Mouse (Mus musculus) intestine, postnatal 0 days (tissue): ENCODE data around the gene Nceh1. TPM values are rescaled to one million over a fixed set of nuclear protein-coding genes. Genes with fewer than 3 reads are reported as not detected.

ENCODE experiments used
- ATAC-seq: fragments of 200-750 bp; cut with Nextera tagmentation; 2 replicates; pipeline ENCODE4 v1.8.0; 2017; ENCODE audit warnings: mild to moderate bottlenecking, moderate TSS enrichment, moderate library complexity
- H3K27ac ChIP-seq: fragments of 300-500 bp; sonication (generic); 2 replicates; pipeline ENCODE4 v1.5.1; 2014; ENCODE audit warnings: mild to moderate bottlenecking, low read depth, low read length, moderate library complexity
- H3K27me3 ChIP-seq: fragments of 300-500 bp; sonication (generic); replicated peaks from 2 replicates; pipeline ENCODE4 v1.6.1; 2014; ENCODE audit warnings: low read length, mixed read lengths; ENCODE audit not compliant: control insufficient read depth, insufficient read depth
- H3K36me3 ChIP-seq: fragments of 300-500 bp; sonication (generic); 2 replicates; pipeline ENCODE4 v1.6.1; 2014; ENCODE audit warnings: mild to moderate bottlenecking, moderate library complexity; ENCODE audit not compliant: control insufficient read depth, insufficient read depth
- H3K4me1 ChIP-seq: fragments of 300-500 bp; sonication (generic); replicated peaks from 2 replicates; pipeline ENCODE4 v1.6.1; 2014; ENCODE audit warnings: antibody characterized with exemption, low read length, mixed read lengths; ENCODE audit not compliant: control insufficient read depth, insufficient read depth
- H3K4me2 ChIP-seq: fragments of 300-500 bp; sonication (generic); replicated peaks from 2 replicates; pipeline ENCODE4 v1.6.1; 2014; ENCODE audit warnings: low read depth, mild to moderate bottlenecking, moderate library complexity
- H3K4me3 ChIP-seq: fragments of 300-500 bp; sonication (generic); 2 replicates; pipeline ENCODE4 v1.5.1; 2014; ENCODE audit warnings: low read depth, low read length
- H3K9ac ChIP-seq: fragments of 300-500 bp; sonication (generic); 2 replicates; pipeline ENCODE4 v1.6.1; 2014; ENCODE audit warnings: mild to moderate bottlenecking, low read depth, low read length
- H3K9me3 ChIP-seq: fragments of 300-500 bp; sonication (generic); 2 replicates; pipeline ENCODE4 v1.6.1; 2016; ENCODE audit warnings: mixed run types; ENCODE audit not compliant: control insufficient read depth
- CTCF ChIP-seq: sonication (generic); IDR thresholded peaks from 2 replicates; pipeline ENCODE4 v1.5.1; 2016; ENCODE audit warnings: low read depth, mild to moderate bottlenecking, control low read depth, antibody characterized with exemption, moderate library complexity
- WGBS: fragments of 180-500 bp; shearing (Covaris S2); extraction: QIAGEN DNeasy Blood & Tissue Kit; methylation state at CpG from one replicate; pipeline ENCODE4 v1.1.7; 2014; 5-methylcytosine and 5-hydroxymethylcytosine counted together
- polyA plus RNA-seq: library from polyadenylated mRNA; unstranded; fragments of >200 nt; fragmentation: Nextera tagmentation; extraction: Ambion mirVana; gene quantifications from 2 replicates; pipeline ENCODE4 v1.2.1, GENCODE M21; 2015

The Nceh1 gene
- polyA plus RNA-seq, 1 experiment from 2014 or later = 15.0 TPM

- no peak overlapping the region for H3K9ac ChIP-seq
- TF ChIP-seq CTCF = no peak
- 86% methylated on average over 8 of the region's 8 CpGs for WGBS
- no peak overlapping the region for H3K4me3 ChIP-seq
- H3K4me2 ChIP-seq = no peak overlapping the region
- ATAC-seq = 0 out of 2 replicates have a peak, but pooled peaks have one; percentile 10
- no peak overlapping the region for H3K27ac ChIP-seq
- H3K4me1 ChIP-seq = peaks cover 2% of the 10 kb centered on the region; the same call in 1 of the 2 replicates
- H3K27me3 ChIP-seq = no peaks in the 10 kb centered on the region
- no peaks in the 10 kb centered on the region; the same call in 1 of the 2 replicates for H3K36me3 ChIP-seq
- no peaks in the 10 kb centered on the region for H3K9me3 ChIP-seq
Measured at GRCm38 (mm10) chr3:27195573-27196227, 12.9 kb downstream of the Nceh1 start.

GRCm38 (mm10) chr3:27196529-27196928 lies 13.8 kb downstream of the Nceh1 start:
- H3K27ac ChIP-seq = no peak overlapping the region
- no peaks in the 10 kb centered on the region; the same call in 1 of the 2 replicates for H3K36me3 ChIP-seq
- peak; percentile 66 for ATAC-seq
- H3K4me3 ChIP-seq = no peak overlapping the region
- TF ChIP-seq CTCF = no peak
- WGBS = 26% methylated on average over 1 of the region's 1 CpGs
- no peak overlapping the region for H3K9ac ChIP-seq
- H3K9me3 ChIP-seq = no peaks in the 10 kb centered on the region
- no peaks in the 10 kb centered on the region for H3K27me3 ChIP-seq
- peaks cover 2% of the 10 kb centered on the region; the same call in 1 of the 2 replicates for H3K4me1 ChIP-seq
- no peak overlapping the region for H3K4me2 ChIP-seq

- no peak overlapping the region for H3K27ac ChIP-seq
- WGBS = 56% methylated on average over 5 of the region's 5 CpGs
- no peak for ATAC-seq
Measured at GRCm38 (mm10) chr3:27197816-27198215, 15.1 kb downstream of the Nceh1 start.

GRCm38 (mm10) chr3:27199120-27199519 lies 16.4 kb downstream of the Nceh1 start:
- Histone ChIP-seq H3K27me3 (no peaks in the 10 kb centered on the region), H3K4me3 (no peak overlapping the region), H3K27ac (no peak overlapping the region), H3K36me3 (no peaks in the 10 kb centered on the region; the same call in 1 of the 2 replicates), H3K4me1 (peaks cover 2% of the 10 kb centered on the region; the same call in 1 of the 2 replicates), H3K9me3 (no peaks in the 10 kb centered on the region), H3K4me2 (no peak overlapping the region), H3K9ac (no peak overlapping the region)
- no peak for ATAC-seq
- WGBS = 76% methylated on average over 7 of the region's 7 CpGs
- TF ChIP-seq CTCF = no peak

More at GRCm38 (mm10) chr3:27197816-27198215, 15.1 kb downstream of the Nceh1 start:
- H3K9ac ChIP-seq = no peak overlapping the region
- H3K27me3 ChIP-seq = no peaks in the 10 kb centered on the region
- no peaks in the 10 kb centered on the region for H3K9me3 ChIP-seq
- H3K4me2 ChIP-seq = no peak overlapping the region
- no peaks in the 10 kb centered on the region; the same call in 1 of the 2 replicates for H3K36me3 ChIP-seq
- no peak overlapping the region for H3K4me3 ChIP-seq
- peaks cover 2% of the 10 kb centered on the region; the same call in 1 of the 2 replicates for H3K4me1 ChIP-seq
- no peak for TF ChIP-seq CTCF

GRCm38 (mm10) chr3:27201728-27202411 lies 19.1 kb downstream of the Nceh1 start:
- H3K9me3 ChIP-seq = no peaks in the 10 kb centered on the region
- no peak overlapping the region for H3K9ac ChIP-seq
- H3K27me3 ChIP-seq = no peaks in the 10 kb centered on the region
- 80% methylated on average over 5 of the region's 5 CpGs for WGBS
- H3K4me1 ChIP-seq = no peaks in the 10 kb centered on the region; the same call in 1 of the 2 replicates
- H3K4me3 ChIP-seq = no peak overlapping the region
- no peaks in the 10 kb centered on the region for H3K36me3 ChIP-seq
- no peak for TF ChIP-seq CTCF
- ATAC-seq = no peak
- H3K4me2 ChIP-seq = no peak overlapping the region
- H3K27ac ChIP-seq = no peak overlapping the region

- no peaks in the 10 kb centered on the region for H3K9me3 ChIP-seq
- no peak overlapping the region for H3K9ac ChIP-seq
- no peak overlapping the region for H3K4me3 ChIP-seq
- H3K27me3 ChIP-seq = no peaks in the 10 kb centered on the region
- H3K27ac ChIP-seq = no peak overlapping the region
- no peaks in the 10 kb centered on the region for H3K36me3 ChIP-seq
- H3K4me1 ChIP-seq = no peaks in the 10 kb centered on the region; the same call in 1 of the 2 replicates
- ATAC-seq = peak; percentile 40; the same call in 1 of the 2 replicates
- no peak overlapping the region for H3K4me2 ChIP-seq
- no peak for TF ChIP-seq CTCF
- 28% methylated on average over 5 of the region's 5 CpGs for WGBS
Measured at GRCm38 (mm10) chr3:27205068-27205467, 22.3 kb downstream of the Nceh1 start.
